ENCODE assay signal across 16 mouse cellular contexts in the genomic region with DNA sequence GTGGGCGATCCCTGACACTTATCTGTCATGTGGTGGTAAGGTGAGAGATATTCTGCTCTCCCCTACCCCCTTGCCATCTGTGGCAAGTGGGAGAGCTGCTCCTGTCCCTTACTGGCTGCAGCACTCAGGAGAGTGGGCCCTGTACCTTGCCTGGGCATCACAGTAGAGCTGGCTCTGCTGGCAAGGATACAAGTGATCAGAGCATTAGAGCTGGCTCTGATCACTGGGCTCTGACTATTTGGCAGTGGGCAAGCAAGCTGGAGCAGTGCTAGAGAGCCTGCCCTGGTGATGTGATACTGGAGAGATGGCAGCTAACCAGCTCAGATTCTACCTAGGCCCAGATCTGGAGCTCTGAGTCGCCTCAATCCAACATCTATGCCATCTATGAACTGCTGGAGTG.
"Had no signal": no experiment of that assay in that cellular context is flagged by ENCODE, and none has a peak within 500 bp of the region (broad histone marks: within the 10 kb centered on the region; RNA-seq: fewer than 3 reads in every experiment).

No protein-coding gene starts in this region.

- H3K4me3 ChIP-seq: midbrain, embryonic 10.5 days; midbrain, embryonic 12.5 days; midbrain, embryonic 15.5 days; myocyte; neural tube, embryonic 13.5 days; neural tube, embryonic 15.5 days; stomach, embryonic 15.5 days had no signal

- H3K4me2 ChIP-seq: lung, embryonic 14.5 days; midbrain, embryonic 12.5 days; midbrain, embryonic 15.5 days; neural tube, embryonic 13.5 days; neural tube, embryonic 15.5 days; stomach, embryonic 15.5 days had no signal

- H3K9me3 ChIP-seq: midbrain, embryonic 10.5 days; midbrain, embryonic 12.5 days; midbrain, embryonic 15.5 days; neural tube, embryonic 13.5 days; neural tube, embryonic 15.5 days; stomach, embryonic 15.5 days had no signal

- H3K27ac ChIP-seq: midbrain, embryonic 10.5 days; midbrain, embryonic 12.5 days; midbrain, embryonic 15.5 days; neural tube, embryonic 13.5 days; neural tube, embryonic 15.5 days; stomach, embryonic 15.5 days; stomach, postnatal 0 days had no signal

- DNase-seq: lung, adult 18-20 months; lung, embryonic 14.5 days; lung, postnatal 10 days; lung, postnatal 4 days; retina, postnatal 1 day; right cerebral cortex, adult 18-20 months; thymus, adult 2 months; thymus, postnatal 36 days had no signal

- ATAC-seq: midbrain, embryonic 15.5 days had no signal

- H3K36me3 ChIP-seq: midbrain, embryonic 10.5 days; midbrain, embryonic 12.5 days; midbrain, embryonic 15.5 days; neural tube, embryonic 13.5 days; neural tube, embryonic 15.5 days; stomach, embryonic 15.5 days had no signal

- H3K4me1 ChIP-seq: midbrain, embryonic 10.5 days; midbrain, embryonic 12.5 days; midbrain, embryonic 15.5 days; neural tube, embryonic 13.5 days; neural tube, embryonic 15.5 days; stomach, embryonic 15.5 days had no signal

- H3K27me3 ChIP-seq: midbrain, embryonic 12.5 days; midbrain, embryonic 15.5 days; neural tube, embryonic 13.5 days; neural tube, embryonic 15.5 days; stomach, embryonic 15.5 days had no signal

- H3K9ac ChIP-seq: lung, embryonic 14.5 days; midbrain, embryonic 12.5 days; midbrain, embryonic 15.5 days; neural tube, embryonic 13.5 days; neural tube, embryonic 15.5 days; stomach, embryonic 15.5 days had no signal
